Mouse (Mus musculus): ENCODE measurements around the gene Wnt2. TPM values are rescaled to one million over a fixed set of nuclear protein-coding genes. Genes with fewer than 3 reads are reported as not detected.

Wnt2 gene
- not detected for polyA plus RNA-seq (2017; shearing (Covaris generic))

GRCm38 (mm10) chr6:18029746-18030656, at the start of gene Wnt2:
TSS of gene Wnt2 (minus strand) at chr6:18030585.

Other genes starting within 250 kb of the Wnt2 start
- not detected for gene Asz1, start 78.5 kb upstream of the Wnt2 start, polyA plus RNA-seq (2017; shearing (Covaris generic))
- gene Cftr, start 140.1 kb upstream of the Wnt2 start, polyA plus RNA-seq (2017; shearing (Covaris generic)), result under 1 TPM in 1 of 2 experiments, not detected in 1; 0.93 TPM

Measured in inflammation-experienced regulatory T-cells (primary cell).